Mouse (Mus musculus): ENCODE results near the gene Gsdme. TPM values are rescaled to one million over a fixed set of nuclear protein-coding genes. Genes with fewer than 3 reads are reported as not detected.

Gene Gsdme
- polyA plus RNA-seq, 1 experiment from 2014 or later: 63.8 TPM

- Histone ChIP-seq H3K9me3 (replicated peaks) (no peaks in the 10 kb centered on the region), H3K27ac (no peak overlapping the region), H3K4me2 (no peak overlapping the region), H3K36me3 (ENCODE audit: poor library complexity, severe bottlenecking) (0 out of 2 replicates have a peak, but pooled peaks cover 6% of the 10 kb centered on the region), H3K9ac (no peak overlapping the region), H3K4me3 (no peak overlapping the region), H3K27me3 (no peaks in the 10 kb centered on the region), H3K4me1 (0 out of 2 replicates have a peak, but pooled peaks cover 5% of the 10 kb centered on the region)
- no peak for ATAC-seq
- WGBS: 90% methylated on average over 4 of the region's 4 CpGs
These were observed 47.7 kb downstream of the Gsdme start for GRCm38 (mm10) chr6:50215986-50216385.

- no peaks in the 10 kb centered on the region for H3K9me3 ChIP-seq (replicated peaks)
- no peak for ATAC-seq
- WGBS: 74% methylated on average over 2 of the region's 2 CpGs
- no peak overlapping the region for H3K4me2 ChIP-seq
- no peak overlapping the region for H3K4me3 ChIP-seq
- 0 out of 2 replicates have a peak, but pooled peaks cover 6% of the 10 kb centered on the region for H3K36me3 ChIP-seq (ENCODE audit: poor library complexity, severe bottlenecking)
- H3K4me1 ChIP-seq: 0 out of 2 replicates have a peak, but pooled peaks cover 5% of the 10 kb centered on the region
- H3K27me3 ChIP-seq: no peaks in the 10 kb centered on the region
- H3K9ac ChIP-seq: no peak overlapping the region
- no peak overlapping the region for H3K27ac ChIP-seq
These were observed 48.3 kb downstream of the Gsdme start for GRCm38 (mm10) chr6:50215373-50215745.

- H3K27me3 ChIP-seq: no peaks in the 10 kb centered on the region
- no peak overlapping the region for H3K9ac ChIP-seq
- no peaks in the 10 kb centered on the region for H3K9me3 ChIP-seq (replicated peaks)
- H3K27ac ChIP-seq: no peak overlapping the region
- no peak for ATAC-seq
- 51% methylated on average over 2 of the region's 2 CpGs for WGBS
- H3K4me1 ChIP-seq: 0 out of 2 replicates have a peak, but pooled peaks cover 5% of the 10 kb centered on the region
- 0 out of 2 replicates have a peak, but pooled peaks cover 6% of the 10 kb centered on the region for H3K36me3 ChIP-seq (ENCODE audit: poor library complexity, severe bottlenecking)
- no peak overlapping the region for H3K4me3 ChIP-seq
- H3K4me2 ChIP-seq: no peak overlapping the region
These were observed 48.8 kb downstream of the Gsdme start for GRCm38 (mm10) chr6:50214711-50215372.

GRCm38 (mm10) chr6:50205093-50205492 lies 58.6 kb downstream of the Gsdme start:
- no peak for ATAC-seq
- Histone ChIP-seq H3K9ac (no peak overlapping the region), H3K4me1 (no peaks in the 10 kb centered on the region), H3K27ac (no peak overlapping the region), H3K27me3 (no peaks in the 10 kb centered on the region), H3K9me3 (replicated peaks) (no peaks in the 10 kb centered on the region), H3K4me3 (no peak overlapping the region), H3K36me3 (ENCODE audit: poor library complexity, severe bottlenecking) (peaks cover 9% of the 10 kb centered on the region; the same call in 1 of the 2 replicates), H3K4me2 (no peak overlapping the region)
- 92% methylated on average over 4 of the region's 4 CpGs for WGBS

GRCm38 (mm10) chr6:50204356-50204755 lies 59.3 kb downstream of the Gsdme start:
- 94% methylated on average over 4 of the region's 4 CpGs for WGBS
- H3K27ac ChIP-seq: no peak overlapping the region
- no peak overlapping the region for H3K9ac ChIP-seq
- no peak for ATAC-seq
- no peak overlapping the region for H3K4me3 ChIP-seq
- no peaks in the 10 kb centered on the region for H3K4me1 ChIP-seq
- H3K36me3 ChIP-seq (ENCODE audit: poor library complexity, severe bottlenecking): peaks cover 9% of the 10 kb centered on the region; the same call in 1 of the 2 replicates
- no peaks in the 10 kb centered on the region for H3K27me3 ChIP-seq
- no peak overlapping the region for H3K4me2 ChIP-seq
- H3K9me3 ChIP-seq (replicated peaks): no peaks in the 10 kb centered on the region

GRCm38 (mm10) chr6:50193851-50194250 lies 69.8 kb downstream of the Gsdme start:
- Histone ChIP-seq H3K9me3 (replicated peaks) (no peaks in the 10 kb centered on the region), H3K4me1 (no peaks in the 10 kb centered on the region), H3K27ac (no peak overlapping the region), H3K4me2 (no peak overlapping the region), H3K36me3 (ENCODE audit: poor library complexity, severe bottlenecking) (peaks cover 25% of the 10 kb centered on the region), H3K27me3 (no peaks in the 10 kb centered on the region), H3K4me3 (no peak overlapping the region), H3K9ac (no peak overlapping the region)
- no peak for ATAC-seq
- 88% methylated on average over 5 of the region's 5 CpGs for WGBS

- H3K36me3 ChIP-seq (ENCODE audit: poor library complexity, severe bottlenecking): peaks cover 20% of the 10 kb centered on the region
- no peaks in the 10 kb centered on the region for H3K27me3 ChIP-seq
- no peak overlapping the region for H3K4me2 ChIP-seq
- H3K9me3 ChIP-seq (replicated peaks): no peaks in the 10 kb centered on the region
- H3K4me3 ChIP-seq: no peak overlapping the region
- no peak overlapping the region for H3K9ac ChIP-seq
- no peak overlapping the region for H3K27ac ChIP-seq
- no peak for ATAC-seq
- 91% methylated on average over 3 of the region's 3 CpGs for WGBS
- no peaks in the 10 kb centered on the region for H3K4me1 ChIP-seq
These were observed 70.8 kb downstream of the Gsdme start for GRCm38 (mm10) chr6:50192822-50193221.

- Histone ChIP-seq H3K27ac (no peak overlapping the region), H3K4me3 (no peak overlapping the region), H3K9ac (no peak overlapping the region), H3K4me1 (no peaks in the 10 kb centered on the region), H3K9me3 (replicated peaks) (no peaks in the 10 kb centered on the region), H3K27me3 (no peaks in the 10 kb centered on the region), H3K4me2 (no peak overlapping the region), H3K36me3 (ENCODE audit: poor library complexity, severe bottlenecking) (peaks cover 15% of the 10 kb centered on the region)
- WGBS: 78% methylated on average over 1 of the region's 1 CpGs
- ATAC-seq: no peak
These were observed 71.5 kb downstream of the Gsdme start for GRCm38 (mm10) chr6:50192169-50192568.

- Histone ChIP-seq H3K4me1 (no peaks in the 10 kb centered on the region), H3K27ac (no peak overlapping the region), H3K4me2 (no peak overlapping the region), H3K9ac (no peak overlapping the region), H3K4me3 (no peak overlapping the region), H3K9me3 (replicated peaks) (no peaks in the 10 kb centered on the region), H3K27me3 (no peaks in the 10 kb centered on the region), H3K36me3 (ENCODE audit: poor library complexity, severe bottlenecking) (peaks cover 15% of the 10 kb centered on the region)
- ATAC-seq: no peak
- WGBS: 89% methylated on average over 3 of the region's 3 CpGs
These were observed 72.1 kb downstream of the Gsdme start for GRCm38 (mm10) chr6:50191605-50192004.

GRCm38 (mm10) chr6:50189376-50189775 lies 74.3 kb downstream of the Gsdme start:
- H3K4me3 ChIP-seq: no peak overlapping the region
- no peaks in the 10 kb centered on the region for H3K27me3 ChIP-seq
- no peak overlapping the region for H3K9ac ChIP-seq
- no peaks in the 10 kb centered on the region for H3K9me3 ChIP-seq (replicated peaks)
- H3K27ac ChIP-seq: no peak overlapping the region
- H3K36me3 ChIP-seq (ENCODE audit: poor library complexity, severe bottlenecking): peaks cover 20% of the 10 kb centered on the region
- H3K4me1 ChIP-seq: no peaks in the 10 kb centered on the region
- no peak for ATAC-seq
- no peak overlapping the region for H3K4me2 ChIP-seq

- H3K4me3 ChIP-seq: no peak overlapping the region
- no peaks in the 10 kb centered on the region for H3K27me3 ChIP-seq
- H3K4me2 ChIP-seq: no peak overlapping the region
- no peak overlapping the region for H3K27ac ChIP-seq
- ATAC-seq: no peak
- H3K9ac ChIP-seq: no peak overlapping the region
- peaks cover 29% of the 10 kb centered on the region for H3K36me3 ChIP-seq (ENCODE audit: poor library complexity, severe bottlenecking)
- no peaks in the 10 kb centered on the region for H3K9me3 ChIP-seq (replicated peaks)
- 90% methylated on average over 4 of the region's 4 CpGs for WGBS
- no peaks in the 10 kb centered on the region for H3K4me1 ChIP-seq
These were observed 75.7 kb downstream of the Gsdme start for GRCm38 (mm10) chr6:50187955-50188354.

- Histone ChIP-seq H3K4me3 (no peak overlapping the region), H3K27ac (no peak overlapping the region), H3K9ac (no peak overlapping the region), H3K4me2 (no peak overlapping the region), H3K9me3 (replicated peaks) (no peaks in the 10 kb centered on the region), H3K4me1 (no peaks in the 10 kb centered on the region), H3K27me3 (no peaks in the 10 kb centered on the region), H3K36me3 (ENCODE audit: poor library complexity, severe bottlenecking) (peaks cover 26% of the 10 kb centered on the region)
- 69% methylated on average over 4 of the region's 4 CpGs for WGBS
- ATAC-seq: no peak
These were observed 83.5 kb downstream of the Gsdme start for GRCm38 (mm10) chr6:50180189-50180588.

- Histone ChIP-seq H3K27me3 (no peaks in the 10 kb centered on the region), H3K27ac (no peak overlapping the region), H3K9me3 (replicated peaks) (no peaks in the 10 kb centered on the region; the same call in 1 of the 2 replicates), H3K4me1 (no peaks in the 10 kb centered on the region), H3K4me2 (no peak overlapping the region), H3K4me3 (no peak overlapping the region), H3K9ac (no peak overlapping the region), H3K36me3 (ENCODE audit: poor library complexity, severe bottlenecking) (peaks cover 16% of the 10 kb centered on the region)
- ATAC-seq: no peak
- 82% methylated on average over 1 of the region's 1 CpGs for WGBS
These were observed 87.9 kb downstream of the Gsdme start for GRCm38 (mm10) chr6:50175736-50176135.

Measured in forebrain, embryonic 13.5 days (tissue).